Mouse (Mus musculus) bone marrow, adult 2 months (tissue): ENCODE results near the gene Dennd6a.

Source experiments
- CTCF ChIP-seq: fragments of 200-500 bp; IDR thresholded peaks from 2 replicates; pipeline ENCODE4 v1.5.1; 2011; ENCODE audit warnings: low read length, control low read depth; ENCODE audit not compliant: control insufficient read depth, insufficient read depth
- POLR2A ChIP-seq: fragments of 200-500 bp; IDR thresholded peaks from 2 replicates; pipeline ENCODE4 v1.6.1; 2011; ENCODE audit warnings: low read depth, mild to moderate bottlenecking, control low read depth, low read length, borderline replicate concordance; ENCODE audit not compliant: control insufficient read depth

DNA sequence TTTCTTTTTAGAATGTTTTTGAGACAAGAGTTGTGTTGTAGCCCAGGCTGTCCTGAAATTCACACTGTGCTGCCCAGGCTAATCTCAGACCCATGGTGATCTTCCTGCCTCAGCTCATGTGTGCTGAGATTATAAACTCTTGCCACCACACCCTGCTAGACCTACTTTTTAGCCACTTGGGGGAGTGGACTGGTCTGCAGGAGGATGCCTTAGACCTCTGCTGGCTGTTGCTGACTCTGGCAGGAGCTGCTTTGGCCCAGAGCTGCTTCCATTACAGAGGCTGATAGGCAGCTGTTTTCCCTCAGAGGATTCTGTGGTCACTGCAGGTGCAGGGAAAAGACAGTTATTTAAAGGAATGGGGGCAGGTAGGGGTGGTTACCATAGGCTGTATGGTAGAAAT lies 17.7 kb downstream of the Dennd6a start:
- TF ChIP-seq CTCF = peak; percentile 25; the same call in 1 of the 2 replicates
- no peak for TF ChIP-seq POLR2A
